Comparison of ENCODE assay signal across 18 mouse cellular contexts in the genomic region with DNA sequence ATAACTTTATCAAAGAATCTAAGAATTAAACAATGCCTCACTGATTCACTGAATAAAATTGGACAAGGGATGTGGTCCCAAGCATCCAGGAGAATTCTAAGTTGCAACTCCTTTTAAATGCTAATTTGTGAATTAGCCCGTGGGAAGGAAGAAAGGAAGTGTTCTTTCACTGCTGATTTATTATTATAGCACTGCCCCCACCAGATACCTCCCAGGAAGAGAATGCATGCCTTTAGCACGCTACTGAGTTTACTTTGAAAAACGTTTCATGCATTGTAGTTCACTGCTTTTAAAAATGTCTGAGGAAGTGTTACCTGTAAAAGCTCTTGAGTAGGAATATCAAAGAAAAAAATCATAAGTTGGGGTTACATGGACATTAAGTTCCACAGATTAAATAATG. TPM values are rescaled to one million over a fixed set of nuclear protein-coding genes. Genes with fewer than 3 reads are reported as not detected.
"Had no signal": no experiment of that assay in that cellular context is flagged by ENCODE, and none has a peak within 500 bp of the region (broad histone marks: within the 10 kb centered on the region; RNA-seq: fewer than 3 reads in every experiment).

No protein-coding gene starts in this region.

- DNase-seq: kidney, adult 11 months; kidney, postnatal 36 days; layer of hippocampus, adult 9-11 months; layer of hippocampus, postnatal 36 days; liver; liver, embryonic 13.5 days; liver, postnatal 0 days; lung, postnatal 14 days; right cerebral cortex, adult 18-20 months; thymus, postnatal 4 days had no signal

- H3K4me3 ChIP-seq: limb, embryonic 12.5 days; liver, embryonic 13.5 days; lung, embryonic 15.5 days; megakaryocyte, embryonic 14.5 days; midbrain, embryonic 13.5 days; myocyte had no signal

- H3K27me3 ChIP-seq: limb, embryonic 12.5 days; liver, embryonic 13.5 days; lung, embryonic 15.5 days; megakaryocyte, embryonic 14.5 days; midbrain, embryonic 13.5 days had no signal

- H3K36me3 ChIP-seq: limb, embryonic 12.5 days; liver, embryonic 13.5 days; lung, embryonic 15.5 days; midbrain, embryonic 13.5 days had no signal

- H3K4me1 ChIP-seq: limb, embryonic 12.5 days; liver, embryonic 13.5 days; lung, embryonic 15.5 days; megakaryocyte, embryonic 14.5 days; midbrain, embryonic 13.5 days had no signal

- H3K4me2 ChIP-seq: limb, embryonic 12.5 days; liver, embryonic 13.5 days; lung, embryonic 15.5 days; midbrain, embryonic 13.5 days had no signal

- H3K27ac ChIP-seq: limb, embryonic 12.5 days; liver, embryonic 13.5 days; lung, embryonic 15.5 days; macrophage; midbrain, embryonic 13.5 days; stomach, postnatal 0 days had no signal

- H3K9me3 ChIP-seq: limb, embryonic 12.5 days; liver, embryonic 13.5 days; lung, embryonic 15.5 days; megakaryocyte, embryonic 14.5 days; midbrain, embryonic 13.5 days had no signal

- H3K9ac ChIP-seq: limb, embryonic 12.5 days; liver, embryonic 13.5 days; liver, postnatal 0 days; lung, embryonic 15.5 days; midbrain, embryonic 13.5 days had no signal

- ATAC-seq: liver, postnatal 0 days; midbrain, embryonic 13.5 days had no signal

RNA-seq across cellular contexts. Expression of gene Klri1, which starts 3.6 kb away (rescaled TPM):
- polyA plus RNA-seq: limb, embryonic 12.5 days; liver, embryonic 13.5 days; liver, postnatal 0 days; lung, embryonic 15.5 days; macrophage; midbrain, embryonic 13.5 days; myocyte; stomach, postnatal 0 days had no signal

RNA-seq across cellular contexts. Expression of gene Klri2, which starts 19.8 kb away (rescaled TPM):
- polyA plus RNA-seq: limb, embryonic 12.5 days; liver, embryonic 13.5 days; lung, embryonic 15.5 days; midbrain, embryonic 13.5 days; myocyte; neural tube, embryonic 14.5 days; stomach, postnatal 0 days had no signal

RNA-seq across cellular contexts. Expression of gene Klrc1, which starts 41.7 kb away (rescaled TPM):
- polyA plus RNA-seq: limb, embryonic 12.5 days; liver, embryonic 13.5 days; midbrain, embryonic 13.5 days; myocyte; neural tube, embryonic 14.5 days had no signal

RNA-seq across cellular contexts. Expression of gene Klrc2, which starts 60.0 kb away (rescaled TPM):
- polyA plus RNA-seq: limb, embryonic 12.5 days; liver, embryonic 13.5 days; macrophage; midbrain, embryonic 13.5 days; myocyte; neural tube, embryonic 14.5 days; stomach, postnatal 0 days had no signal
